Mouse (Mus musculus) forebrain, postnatal 0 days (tissue): ENCODE measurements around the gene Clec1a. TPM values are rescaled to one million over a fixed set of nuclear protein-coding genes. Genes with fewer than 3 reads are reported as not detected.
"Not testable (repeated sequence)": the region's sequence is repeated elsewhere in the genome, so short reads cannot be mapped to it uniquely, and the experiment has no call there.

ENCODE experiments used
- ATAC-seq: fragments of 200-750 bp; cut with Nextera tagmentation; 2 replicates; pipeline ENCODE4 v1.8.0; 2017; ENCODE audit warnings: mild to moderate bottlenecking, moderate library complexity
- DNase-seq: peaks from one replicate; pipeline ENCODE4 v3.0.0-alpha.2; 2015
- H3K27ac ChIP-seq: fragments of 300-500 bp; sonication (generic); 2 replicates; pipeline ENCODE4 v1.5.1; 2014; ENCODE audit warnings: low read depth, mild to moderate bottlenecking, antibody characterized with exemption, low read length, moderate library complexity, mixed read lengths
- H3K27me3 ChIP-seq: fragments of 300-500 bp; sonication (generic); 2 replicates; pipeline ENCODE4 v1.6.1; 2014; ENCODE audit warnings: mild to moderate bottlenecking, low read length, mixed read lengths; ENCODE audit not compliant: insufficient read depth
- H3K36me3 ChIP-seq: fragments of 300-500 bp; sonication (generic); 2 replicates; pipeline ENCODE4 v1.6.1; 2014; ENCODE audit warnings: mild to moderate bottlenecking, moderate library complexity; ENCODE audit not compliant: insufficient read depth
- H3K4me1 ChIP-seq: fragments of 300-500 bp; sonication (generic); 2 replicates; pipeline ENCODE4 v1.6.1; 2014; ENCODE audit warnings: antibody characterized with exemption; ENCODE audit not compliant: insufficient read depth
- H3K4me2 ChIP-seq: fragments of 300-500 bp; sonication (generic); 2 replicates; pipeline ENCODE4 v1.6.1; 2014; ENCODE audit warnings: low read depth, mild to moderate bottlenecking, moderate library complexity
- H3K4me3 ChIP-seq: fragments of 300-500 bp; sonication (generic); 2 replicates; pipeline ENCODE4 v1.5.1; 2014; ENCODE audit warnings: low read depth, low read length, mixed read lengths
- H3K9ac ChIP-seq: fragments of 300-500 bp; sonication (generic); 2 replicates; pipeline ENCODE4 v1.6.1; 2014; ENCODE audit warnings: mild to moderate bottlenecking
- H3K9me3 ChIP-seq: fragments of 300-500 bp; sonication (generic); 2 replicates; pipeline ENCODE4 v1.6.1; 2016; ENCODE audit warnings: low read length
- CTCF ChIP-seq: sonication (generic); IDR thresholded peaks from 2 replicates; pipeline ENCODE4 v1.5.1; 2016; ENCODE audit warnings: antibody characterized with exemption, control low read depth, low read depth
- WGBS: fragments of 180-500 bp; shearing (Covaris S2); extraction: QIAGEN DNeasy Blood & Tissue Kit; methylation state at CpG from one replicate; pipeline ENCODE4 v1.1.7; 2014; 5-methylcytosine and 5-hydroxymethylcytosine counted together
- polyA plus RNA-seq: library from polyadenylated mRNA; unstranded; fragments of >200 nt; fragmentation: Nextera tagmentation; extraction: Ambion mirVana; gene quantifications from 2 replicates; pipeline ENCODE4 v1.2.1, GENCODE M21; 2015
- total RNA-seq: library from RNA; depleted of rRNA; stranded (reverse); fragments of >200 nt; gene quantifications from 2 replicates; pipeline ENCODE4 v1.2.3, GENCODE M21; 2014; rRNA removed

Gene Clec1a
- total RNA-seq, result 1.1 and 1.4 TPM in 2 replicates
- polyA plus RNA-seq, result 0.74 and 0.97 TPM in 2 replicates

GRCm38 (mm10) chr6:129451411-129452039 lies at the start of gene Clec1a:
Clec1a (minus strand) TSS chr6:129452000.
- Histone ChIP-seq H3K27ac (no peak within 1 kb of the TSS), H3K4me2 (no peak within 1 kb of the TSS), H3K36me3 (no peaks in the 10 kb centered on the region), H3K9ac (no peak within 1 kb of the TSS), H3K4me1 (no peaks in the 10 kb centered on the region), H3K27me3 (no peaks in the 10 kb centered on the region), H3K4me3 (no peak within 1 kb of the TSS), H3K9me3 (no peaks in the 10 kb centered on the region)
- ATAC-seq, result no peak; the same call in 1 of the 2 replicates
- peak; percentile 2 for DNase-seq
- 55% methylated on average over 13 of the region's 13 CpGs for WGBS
- TF ChIP-seq CTCF, result no peak

DNA sequence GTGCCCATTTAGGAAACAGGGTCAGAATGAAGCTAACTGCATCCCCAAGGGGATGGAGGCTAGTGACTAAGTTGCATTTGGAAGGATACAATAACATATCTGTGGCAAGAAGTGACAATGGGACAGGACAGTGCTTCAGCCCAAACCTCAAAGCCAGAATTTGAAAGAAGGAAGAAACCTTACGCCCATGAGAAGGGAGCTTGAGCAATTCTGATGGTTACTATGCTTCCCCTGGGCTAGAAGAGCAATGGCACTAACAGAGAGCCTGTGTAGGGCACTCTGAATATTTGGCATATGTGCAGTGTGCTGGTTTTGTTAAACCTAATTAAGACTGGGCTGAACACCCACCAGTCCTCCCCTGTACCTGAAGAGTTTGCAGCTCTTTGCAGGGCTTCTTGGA lies 47.7 kb upstream of the Clec1a start:
- H3K9ac ChIP-seq, DNase-seq, H3K9me3 ChIP-seq, H3K4me1 ChIP-seq, H3K27ac ChIP-seq, H3K27me3 ChIP-seq, ATAC-seq, H3K4me3 ChIP-seq, H3K4me2 ChIP-seq, H3K36me3 ChIP-seq: not testable (repeated sequence)
- WGBS, result 82% methylated on average over 1 of the region's 1 CpGs

- no peaks in the 10 kb centered on the region for H3K9me3 ChIP-seq
- H3K27me3 ChIP-seq, result no peaks in the 10 kb centered on the region
- H3K27ac ChIP-seq, result no peak overlapping the region
- H3K9ac ChIP-seq, result no peak overlapping the region
- H3K4me2 ChIP-seq, result no peak overlapping the region
- ATAC-seq, result no peak
- DNase-seq, result no peak
- TF ChIP-seq CTCF, result no peak
- H3K4me3 ChIP-seq, result no peak overlapping the region
- 87% methylated on average over 3 of the region's 3 CpGs for WGBS
- no peaks in the 10 kb centered on the region for H3K36me3 ChIP-seq
- H3K4me1 ChIP-seq, result no peaks in the 10 kb centered on the region
Measured at GRCm38 (mm10) chr6:129497345-129498218, 45.8 kb upstream of the Clec1a start.

- ATAC-seq (no peak), DNase-seq (no peak)
- no peaks in the 10 kb centered on the region for H3K36me3 ChIP-seq
- no peaks in the 10 kb centered on the region for H3K27me3 ChIP-seq
- no peak overlapping the region for H3K4me3 ChIP-seq
- no peaks in the 10 kb centered on the region for H3K4me1 ChIP-seq
- H3K9me3 ChIP-seq, result no peaks in the 10 kb centered on the region
- WGBS, result 86% methylated on average over 4 of the region's 4 CpGs
- H3K27ac ChIP-seq, result no peak overlapping the region
- H3K4me2 ChIP-seq, result no peak overlapping the region
- no peak overlapping the region for H3K9ac ChIP-seq
- no peak for TF ChIP-seq CTCF
Measured at GRCm38 (mm10) chr6:129494924-129495323, 43.1 kb upstream of the Clec1a start.

GRCm38 (mm10) chr6:129480089-129480958 lies 28.5 kb upstream of the Clec1a start:
- H3K27me3 ChIP-seq, result no peaks in the 10 kb centered on the region
- H3K4me3 ChIP-seq, result no peak overlapping the region
- H3K4me2 ChIP-seq, result peak overlapping the region; percentile 27
- ATAC-seq, result peak; percentile 96
- no peaks in the 10 kb centered on the region for H3K4me1 ChIP-seq
- no peak overlapping the region; the same call in 1 of the 2 replicates for H3K9ac ChIP-seq
- no peaks in the 10 kb centered on the region for H3K9me3 ChIP-seq
- 23% methylated on average over 8 of the region's 8 CpGs for WGBS
- H3K36me3 ChIP-seq, result no peaks in the 10 kb centered on the region
- no peak for TF ChIP-seq CTCF
- DNase-seq, result peak; percentile 74
- peak overlapping the region; percentile 76 for H3K27ac ChIP-seq

- Histone ChIP-seq H3K36me3 (no peaks in the 10 kb centered on the region), H3K9ac (no peak overlapping the region), H3K27me3 (no peaks in the 10 kb centered on the region), H3K4me2 (no peak overlapping the region), H3K4me3 (no peak overlapping the region), H3K4me1 (no peaks in the 10 kb centered on the region), H3K9me3 (no peaks in the 10 kb centered on the region), H3K27ac (no peak overlapping the region)
- peak; percentile 67 for TF ChIP-seq CTCF
- WGBS, result 36% methylated on average over 13 of the region's 13 CpGs
- DNase-seq (peak; percentile 39), ATAC-seq (no peak)
Measured at GRCm38 (mm10) chr6:129476404-129477126, 24.8 kb upstream of the Clec1a start.
